Mouse (Mus musculus) CD8-positive naive resting alpha-beta T cell, adult 2 months (primary cell): ENCODE results near the gene Adgrf5.
"Not testable (repeated sequence)": the region's sequence is repeated elsewhere in the genome, so short reads cannot be mapped to it uniquely, and the experiment has no call there.

Experiments used
- DNase-seq, 2 experiments: peaks; one replicate each; pipeline ENCODE4 v3.0.0; 2022; ENCODE audit warnings: low read depth in 2 of 2, low spot score in 2 of 2

Gene Adgrf5

GRCm38 (mm10) chr17:43359826-43360619 is at the start of gene Adgrf5:
Gene Adgrf5, plus strand, starts transcription at chr17:43360451.
- DNase-seq = no peak

DNA sequence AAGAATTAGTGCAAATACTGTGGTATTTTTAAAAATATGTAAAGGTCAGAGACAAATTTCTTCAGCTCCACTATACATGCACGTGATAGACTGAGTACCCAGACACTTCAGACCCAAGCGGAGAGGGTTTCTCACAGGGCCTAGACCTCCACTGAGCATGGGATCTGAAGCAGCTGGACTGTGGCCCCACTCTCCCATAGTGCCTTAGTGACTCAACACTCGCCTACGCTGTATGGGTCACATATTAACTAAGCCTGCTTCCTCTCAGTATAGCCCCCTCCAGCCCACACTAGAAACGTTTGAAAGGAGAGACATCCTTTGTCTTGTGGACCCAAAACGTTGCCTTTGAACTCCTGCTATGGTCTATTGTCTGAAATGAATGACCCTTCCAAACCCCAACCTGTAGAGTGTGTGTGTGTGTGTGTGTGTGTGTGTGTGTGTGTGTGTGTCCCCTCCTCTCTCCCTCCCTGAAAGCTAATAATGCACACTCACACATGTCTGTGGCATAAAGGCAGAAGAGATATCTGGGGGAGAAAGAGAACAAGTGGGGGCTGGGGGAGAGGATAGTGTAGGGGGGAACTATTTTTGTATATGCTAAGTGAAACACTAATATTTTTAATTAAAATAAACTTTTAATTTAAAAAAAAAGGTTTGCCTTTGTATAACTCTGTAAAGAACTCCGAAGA is 34.1 kb upstream of the Adgrf5 start:
- DNase-seq = no peak

DNA sequence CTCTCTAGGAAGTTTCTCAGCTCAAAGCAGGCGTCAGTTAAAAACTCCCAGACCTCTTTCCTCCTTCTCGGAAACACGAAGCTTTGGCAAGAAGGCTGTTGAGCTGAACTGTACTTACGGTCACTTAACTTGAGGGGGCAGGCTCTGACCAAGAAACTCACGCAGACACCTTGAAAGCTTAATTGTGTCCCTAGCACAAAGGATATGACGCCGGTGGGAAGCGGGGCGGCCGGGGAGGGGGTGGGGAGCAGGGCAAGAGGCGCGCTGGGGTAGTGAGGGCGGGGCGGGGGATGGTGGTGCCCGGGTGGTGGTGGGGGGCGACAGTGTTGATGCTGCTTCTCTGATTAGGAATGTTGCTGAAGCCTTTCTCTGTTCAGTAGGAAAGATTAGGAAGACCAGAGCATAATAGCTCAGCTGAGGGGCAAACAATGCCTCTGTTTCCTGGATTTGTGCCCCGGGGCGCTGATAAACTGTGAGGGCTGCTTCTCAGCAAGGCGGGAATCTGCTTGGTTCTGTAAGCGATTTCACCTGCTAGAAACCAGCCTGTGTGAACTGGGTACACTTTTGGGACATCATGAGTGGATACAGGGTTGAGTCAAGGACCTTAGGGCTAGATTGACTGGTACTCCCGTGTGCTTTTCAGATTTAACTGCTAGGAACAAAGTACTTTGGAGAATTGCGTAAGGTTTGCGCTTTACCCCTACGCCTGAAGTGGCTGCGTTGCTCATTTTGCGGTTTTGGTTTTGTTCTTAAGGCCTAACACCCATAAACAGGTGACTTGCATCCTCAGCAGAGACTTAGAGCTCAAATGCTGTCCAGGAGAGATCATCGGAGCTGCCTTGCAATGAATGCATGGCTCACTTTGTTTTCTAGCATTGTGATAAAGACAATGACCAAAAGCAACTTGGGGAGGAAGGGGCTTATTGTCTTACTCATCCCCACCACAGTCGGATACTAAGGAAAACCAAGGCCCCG is 33.2 kb upstream of the Adgrf5 start:
- no peak for DNase-seq

GRCm38 (mm10) chr17:43327810-43328209 is 32.4 kb upstream of the Adgrf5 start:
- no peak for DNase-seq

DNA sequence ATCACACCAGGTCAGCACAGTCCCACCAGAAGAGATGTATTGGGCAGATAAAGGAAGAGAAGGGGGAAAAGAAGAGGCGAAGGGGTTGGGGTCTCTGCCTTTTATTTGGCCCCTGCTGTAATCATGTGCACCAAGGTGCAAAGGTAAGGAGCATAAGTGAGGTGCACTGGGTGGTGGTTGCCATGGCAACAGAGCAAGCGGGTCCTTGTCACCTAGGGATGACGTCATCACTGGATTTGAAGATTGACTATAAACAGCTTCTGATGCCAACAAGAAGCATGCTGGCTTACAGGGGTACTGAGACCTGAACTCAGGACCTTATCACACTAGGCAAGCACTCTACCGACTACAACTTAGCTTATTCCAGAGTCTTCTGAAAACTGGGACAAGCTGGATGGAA is 31.0 kb upstream of the Adgrf5 start:
- no peak for DNase-seq

DNA sequence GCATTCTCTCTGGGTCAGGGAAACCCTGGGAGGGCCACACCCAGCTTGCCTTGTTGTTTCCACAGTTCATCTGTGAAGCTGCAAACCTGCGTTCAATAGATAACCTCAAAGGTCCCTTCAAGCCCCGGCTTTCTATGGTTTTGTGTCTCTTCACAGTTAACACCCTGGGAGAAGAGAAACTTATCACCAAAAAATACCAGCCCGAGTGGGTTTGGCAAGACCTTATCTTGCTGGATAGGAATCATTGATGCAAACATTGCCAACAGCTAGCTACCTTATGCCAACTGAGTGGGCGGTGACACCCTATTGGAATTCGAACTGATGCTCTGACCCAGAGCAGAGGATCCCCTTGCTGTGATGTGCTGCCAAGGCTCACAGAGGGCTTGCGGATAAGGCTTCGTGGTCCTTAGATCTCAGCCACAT is 30.5 kb upstream of the Adgrf5 start:
- DNase-seq = no peak

DNA sequence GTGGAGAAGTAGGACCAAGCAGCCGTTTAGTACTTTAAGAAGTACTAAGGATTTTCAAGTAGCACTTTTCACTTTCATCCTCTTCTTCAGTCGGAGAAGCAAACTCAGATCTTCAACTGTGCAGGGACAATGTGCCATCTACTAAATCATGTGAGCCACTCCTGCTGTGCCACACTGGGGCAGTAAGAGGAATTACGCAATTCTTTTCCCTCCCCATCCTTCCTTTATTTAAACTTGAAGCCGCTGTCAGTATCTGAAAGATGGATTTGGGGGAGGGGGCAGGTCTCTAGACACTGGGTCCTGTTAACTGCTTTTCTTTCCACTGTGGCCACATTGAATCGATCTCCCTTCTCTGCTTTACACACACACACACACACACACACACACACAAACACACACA is 27.6 kb upstream of the Adgrf5 start:
- DNase-seq = no peak

DNA sequence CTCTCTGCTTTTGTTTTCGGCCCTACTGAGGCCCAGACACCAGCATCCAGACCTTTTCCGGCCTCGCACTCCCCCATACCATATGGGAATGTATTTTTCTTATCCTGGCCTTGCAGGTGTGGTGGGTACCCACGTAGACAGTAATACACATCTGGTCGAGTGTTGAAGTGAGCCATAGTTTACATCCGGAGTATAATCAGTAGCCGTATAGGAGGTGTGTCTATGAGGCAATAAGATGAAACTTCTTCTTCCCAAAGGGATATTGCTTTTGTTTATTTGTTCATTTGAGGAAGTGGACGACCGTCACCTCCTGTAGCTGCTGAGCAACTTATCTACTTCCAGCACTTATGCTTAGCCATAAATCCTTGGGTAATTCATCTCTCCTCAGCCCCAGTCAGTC is 26.2 kb upstream of the Adgrf5 start:
- DNase-seq = no peak

GRCm38 (mm10) chr17:43337643-43338042 is 22.6 kb upstream of the Adgrf5 start:
- DNase-seq = no peak

- DNase-seq = no peak
Measured at GRCm38 (mm10) chr17:43338279-43338678, 22.0 kb upstream of the Adgrf5 start.

DNA sequence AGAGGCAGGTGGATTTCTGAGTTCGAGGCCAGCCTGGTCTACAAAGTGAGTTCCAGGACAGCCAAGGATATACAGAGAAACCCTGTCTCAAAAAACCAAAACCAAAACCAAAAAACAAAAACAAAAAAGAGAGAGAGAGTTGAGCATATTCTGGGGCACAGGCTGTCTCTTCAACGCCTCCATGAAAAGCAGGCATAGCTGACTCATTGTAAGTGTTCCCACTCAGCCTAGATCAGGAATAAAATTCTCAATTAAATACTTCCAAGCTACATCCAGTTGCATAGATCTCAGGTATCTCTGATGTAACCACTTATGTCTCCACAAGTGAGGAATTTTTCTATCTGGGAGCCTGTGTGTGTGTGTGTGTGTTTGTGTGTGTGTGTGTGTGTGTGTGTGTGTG is 13.8 kb upstream of the Adgrf5 start:
- DNase-seq = not testable (repeated sequence)

GRCm38 (mm10) chr17:43357902-43358539 is 2.2 kb upstream of the Adgrf5 start:
- no peak for DNase-seq

- DNase-seq = no peak
Measured at GRCm38 (mm10) chr17:43361021-43361420, 770 bp downstream of the Adgrf5 start.

DNA sequence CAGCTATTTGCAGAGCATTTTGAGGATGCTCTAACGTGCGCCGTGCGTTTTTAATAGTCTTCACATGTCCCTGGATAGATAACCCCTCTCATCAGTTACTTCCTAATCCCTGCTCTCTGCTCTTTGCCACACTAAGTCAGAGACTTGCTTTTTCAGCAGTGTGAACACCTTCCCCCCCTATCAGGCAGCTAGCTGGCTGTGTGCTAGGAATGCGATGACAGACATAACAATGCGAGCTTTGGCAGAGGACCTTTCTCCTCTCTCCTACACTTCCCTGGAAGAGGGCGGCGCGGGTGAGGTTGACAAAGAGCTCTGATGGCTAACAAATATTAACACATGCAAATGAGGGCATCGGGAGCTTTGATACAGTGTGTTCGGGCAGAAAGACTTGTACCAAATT is 2.1 kb downstream of the Adgrf5 start:
- DNase-seq = no peak

- DNase-seq = no peak
Measured at GRCm38 (mm10) chr17:43362881-43363280, 2.6 kb downstream of the Adgrf5 start.

GRCm38 (mm10) chr17:43363921-43364320 is 3.7 kb downstream of the Adgrf5 start:
- no peak for DNase-seq

GRCm38 (mm10) chr17:43365297-43365696 is 5.0 kb downstream of the Adgrf5 start:
- no peak for DNase-seq

DNA sequence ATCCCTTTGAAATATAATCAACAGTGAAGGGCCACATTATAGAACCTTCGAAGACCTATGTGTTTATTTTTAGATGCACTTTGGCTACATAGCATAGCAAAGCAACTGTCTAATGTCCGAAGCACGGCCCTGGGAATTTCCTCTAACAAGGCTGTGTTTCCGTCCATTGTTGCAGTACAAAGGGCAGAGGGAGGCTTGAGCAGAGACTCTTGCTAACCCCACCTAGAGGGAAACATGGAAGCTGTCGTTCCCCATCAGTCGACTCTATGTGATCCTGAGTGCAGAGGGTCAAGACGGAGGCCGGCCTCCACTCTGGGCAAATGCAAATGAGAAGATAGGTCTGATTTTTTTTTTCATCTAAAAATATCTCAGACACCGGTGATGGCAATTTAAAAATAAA is 6.2 kb downstream of the Adgrf5 start:
- no peak for DNase-seq

GRCm38 (mm10) chr17:43368171-43368576 is 7.9 kb downstream of the Adgrf5 start:
- DNase-seq = no peak

GRCm38 (mm10) chr17:43372604-43373003 is 12.4 kb downstream of the Adgrf5 start:
- DNase-seq = no peak

DNA sequence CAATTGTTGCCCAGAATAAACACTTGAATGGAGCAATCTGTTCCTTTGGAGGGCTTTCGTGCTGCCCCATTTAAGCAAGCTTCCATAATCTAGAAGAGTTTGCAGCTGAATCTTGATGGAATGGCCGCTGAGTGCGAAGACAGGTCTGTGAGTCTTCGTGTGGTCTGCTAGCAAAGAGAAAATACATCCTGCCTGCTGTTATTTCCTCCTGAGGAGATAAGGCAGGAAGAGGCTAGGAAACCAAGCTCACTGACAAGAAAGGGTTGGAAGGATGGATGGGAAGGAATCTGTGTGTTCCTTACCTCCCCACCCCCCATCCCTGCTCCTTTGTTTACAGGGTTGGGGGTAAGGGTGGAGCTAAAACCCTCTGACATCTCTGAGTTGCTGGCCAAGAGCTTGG is 13.8 kb downstream of the Adgrf5 start:
- no peak for DNase-seq
